Mouse (Mus musculus): ENCODE measurements around the gene Sqstm1. TPM values are rescaled to one million over a fixed set of nuclear protein-coding genes. Genes with fewer than 3 reads are reported as not detected.
A peak's percentile ranks its signal among the peaks of the same experiment; 100 is the strongest.

Sqstm1 gene
- total RNA-seq (2017), result 438 and 455 TPM in 2 replicates

DNA sequence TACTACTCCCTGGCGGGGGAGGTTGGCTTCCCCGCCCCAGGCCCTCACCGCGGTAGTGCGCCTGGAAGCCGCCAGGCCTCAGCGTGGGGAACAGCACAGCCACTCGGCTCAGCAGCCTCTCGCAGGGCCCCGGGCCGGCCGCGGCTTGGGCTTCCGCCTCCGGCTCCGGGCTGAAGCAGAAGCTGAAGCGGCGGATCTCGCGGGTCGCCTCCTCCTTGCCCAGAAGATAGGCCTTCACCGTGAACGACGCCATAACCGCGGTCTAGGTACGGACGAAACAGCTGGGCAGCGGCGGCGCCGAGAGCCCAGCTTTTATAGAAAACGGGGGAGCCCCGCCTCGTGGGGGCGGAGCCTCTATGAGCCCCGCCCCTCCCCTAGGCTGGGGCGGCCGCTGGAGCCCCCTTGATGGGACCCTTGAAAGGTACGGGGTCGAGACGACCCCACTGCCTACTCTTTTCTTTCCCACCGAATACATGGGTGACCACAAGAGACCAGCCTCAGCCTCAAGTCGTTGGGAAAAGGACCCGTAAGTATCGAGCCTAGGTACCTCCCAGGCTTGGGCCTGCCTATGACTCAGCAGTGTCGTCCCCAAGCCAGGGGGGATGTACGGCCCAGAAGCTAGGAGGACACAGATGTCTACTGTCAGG, at the start of gene Sqstm1, which contains the start of gene Mgat4b:
TSS of gene Sqstm1 (minus strand) at position 323 of the 647 bp plus-strand sequence.
TSS of gene Mgat4b (plus strand) at position 386 of the 647 bp plus-strand sequence.
- peak; percentile 40 for ATAC-seq (ENCODE audit: extremely low read depth, insufficient number of reproducible peaks, low FRiP score, poor library complexity, severe bottlenecking)

DNA sequence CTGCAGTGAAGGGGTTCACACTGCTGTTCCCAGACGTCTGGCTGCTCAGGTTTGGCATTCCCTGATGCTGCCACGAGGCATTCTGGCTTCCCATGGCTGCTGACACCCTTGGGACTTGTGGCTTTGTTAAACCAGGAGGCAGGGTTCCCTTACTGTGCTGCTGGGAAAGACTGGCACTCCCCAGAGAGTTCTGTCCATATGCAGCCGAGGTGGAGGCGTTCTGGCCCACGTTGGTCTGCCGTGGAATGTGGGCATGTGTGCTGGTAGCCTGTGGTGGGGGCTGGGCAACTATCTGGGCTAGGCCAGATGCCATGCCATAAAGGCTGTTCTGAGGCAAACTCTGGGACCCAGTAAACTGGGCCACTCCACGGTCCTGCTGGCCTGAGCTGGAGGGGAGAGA, 47.7 kb upstream of the Sqstm1 start:
- ATAC-seq (ENCODE audit: extremely low read depth, insufficient number of reproducible peaks, low FRiP score, poor library complexity, severe bottlenecking), result no peak

DNA sequence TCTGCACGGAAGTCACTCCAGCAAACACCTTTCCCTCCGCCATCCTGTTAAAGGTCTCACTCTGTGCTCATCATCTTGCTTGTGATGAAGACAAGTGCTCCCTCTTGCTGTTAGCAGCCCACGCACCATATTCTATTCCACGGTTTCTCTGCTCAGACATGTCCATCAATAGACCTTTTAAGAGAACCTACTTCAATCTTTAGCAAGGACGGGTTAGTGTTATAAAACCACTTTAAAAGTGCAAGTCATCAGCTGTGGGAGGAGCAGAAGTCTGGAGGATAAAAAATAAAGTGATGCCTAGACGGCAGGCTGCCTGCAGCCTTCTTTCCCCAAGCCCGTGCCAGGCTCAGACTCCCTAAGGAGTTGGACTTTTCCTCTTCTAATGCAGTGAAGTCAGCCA, 46.0 kb upstream of the Sqstm1 start:
- no peak for ATAC-seq (ENCODE audit: extremely low read depth, insufficient number of reproducible peaks, low FRiP score, poor library complexity, severe bottlenecking)

DNA sequence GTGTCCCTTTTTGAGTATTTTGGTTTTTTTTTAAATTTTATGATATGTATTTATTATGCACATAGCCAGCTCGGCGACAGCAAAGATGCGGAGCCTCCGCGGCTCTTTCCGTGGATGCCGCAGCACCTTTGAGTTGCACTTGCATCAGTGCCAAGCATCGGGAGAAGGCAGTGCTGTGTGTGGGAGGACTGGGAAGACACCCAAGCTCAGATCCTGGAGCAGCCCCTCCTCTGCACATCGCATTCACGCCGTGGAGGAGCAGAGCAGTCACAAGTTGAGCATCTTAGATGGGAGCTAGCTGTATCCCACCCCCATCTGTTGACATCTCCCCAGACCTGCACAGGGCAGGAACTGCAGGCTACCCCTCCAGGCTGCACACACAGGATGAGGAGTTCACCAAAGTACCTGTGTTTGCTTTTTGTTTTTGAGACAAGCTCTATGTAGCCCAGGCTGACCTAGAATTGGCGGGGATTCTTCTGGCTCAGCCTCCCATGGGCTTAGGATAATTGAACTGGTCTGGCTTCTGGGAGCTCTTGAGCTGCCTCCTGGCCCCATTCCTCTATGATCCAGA, 43.5 kb upstream of the Sqstm1 start:
- no peak for ATAC-seq (ENCODE audit: extremely low read depth, insufficient number of reproducible peaks, low FRiP score, poor library complexity, severe bottlenecking)

DNA sequence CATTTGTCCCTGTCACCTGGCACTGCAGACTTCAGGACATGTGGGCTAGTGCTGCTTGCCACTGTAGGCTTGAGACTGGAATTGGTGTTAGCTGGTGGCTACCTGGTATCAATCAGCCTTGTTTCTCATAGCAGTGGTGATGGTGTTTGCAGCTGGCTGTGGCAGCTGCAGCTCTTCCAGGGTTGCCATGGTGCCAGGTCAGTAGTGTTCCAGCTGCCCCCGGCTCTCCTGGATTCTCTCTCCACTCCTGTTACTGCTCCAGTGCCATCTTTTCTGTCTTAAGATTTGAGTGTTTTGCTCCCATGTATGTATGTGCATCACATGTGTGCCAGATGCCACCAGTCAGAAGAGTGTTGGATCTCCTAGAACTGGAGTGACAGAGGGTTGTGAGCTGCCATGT, 42.8 kb upstream of the Sqstm1 start:
- ATAC-seq (ENCODE audit: extremely low read depth, insufficient number of reproducible peaks, low FRiP score, poor library complexity, severe bottlenecking), result no peak

DNA sequence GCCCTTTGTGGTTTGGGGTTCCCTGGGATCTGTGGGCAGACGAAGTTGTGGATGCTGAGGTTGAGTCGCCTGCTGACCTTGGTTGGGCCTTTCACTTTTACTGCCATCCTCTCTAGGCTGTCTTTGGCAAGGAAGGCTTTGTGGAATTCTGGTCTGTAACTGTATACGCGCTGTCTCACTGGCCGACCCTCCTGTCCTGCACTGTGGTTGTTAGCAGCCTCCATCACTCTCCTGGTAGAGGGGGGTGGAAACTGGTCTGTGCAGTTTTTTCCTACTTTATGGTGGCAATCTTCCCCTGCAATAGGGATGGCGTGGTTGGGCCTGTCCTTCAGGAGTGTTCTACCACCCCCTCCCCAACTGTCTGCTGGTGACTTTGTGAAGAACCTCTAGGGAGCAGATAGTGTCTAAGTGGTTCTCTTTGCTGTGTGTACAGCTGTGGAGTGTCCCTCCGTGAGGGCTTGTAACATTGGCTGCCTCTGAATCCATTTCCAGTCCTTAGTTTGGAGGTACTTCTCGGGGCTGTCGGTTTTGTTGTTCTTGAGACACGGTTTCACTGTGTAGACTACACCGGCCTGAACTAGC, 42.1 kb upstream of the Sqstm1 start:
- ATAC-seq (ENCODE audit: extremely low read depth, insufficient number of reproducible peaks, low FRiP score, poor library complexity, severe bottlenecking), result no peak

DNA sequence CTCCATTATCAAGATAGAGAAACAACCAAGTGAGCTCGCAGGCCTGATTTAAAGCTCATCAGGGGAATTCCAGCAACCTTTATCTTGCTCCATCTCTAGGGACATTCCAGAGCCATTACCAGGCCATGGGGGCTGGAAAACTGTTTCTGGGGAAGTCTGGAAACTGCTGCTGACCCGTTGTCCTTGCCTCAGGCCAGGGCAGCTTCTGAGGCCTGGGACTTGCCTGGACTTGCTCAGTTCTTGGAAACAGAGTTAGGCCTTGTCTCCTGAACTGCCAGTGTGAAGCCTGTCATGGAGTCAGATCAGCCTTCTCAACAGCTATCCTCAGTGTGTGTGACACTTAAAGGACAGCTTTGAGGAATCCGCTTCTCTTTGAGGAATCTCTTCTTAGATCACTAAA, 41.5 kb upstream of the Sqstm1 start:
- ATAC-seq (ENCODE audit: extremely low read depth, insufficient number of reproducible peaks, low FRiP score, poor library complexity, severe bottlenecking), result no peak

DNA sequence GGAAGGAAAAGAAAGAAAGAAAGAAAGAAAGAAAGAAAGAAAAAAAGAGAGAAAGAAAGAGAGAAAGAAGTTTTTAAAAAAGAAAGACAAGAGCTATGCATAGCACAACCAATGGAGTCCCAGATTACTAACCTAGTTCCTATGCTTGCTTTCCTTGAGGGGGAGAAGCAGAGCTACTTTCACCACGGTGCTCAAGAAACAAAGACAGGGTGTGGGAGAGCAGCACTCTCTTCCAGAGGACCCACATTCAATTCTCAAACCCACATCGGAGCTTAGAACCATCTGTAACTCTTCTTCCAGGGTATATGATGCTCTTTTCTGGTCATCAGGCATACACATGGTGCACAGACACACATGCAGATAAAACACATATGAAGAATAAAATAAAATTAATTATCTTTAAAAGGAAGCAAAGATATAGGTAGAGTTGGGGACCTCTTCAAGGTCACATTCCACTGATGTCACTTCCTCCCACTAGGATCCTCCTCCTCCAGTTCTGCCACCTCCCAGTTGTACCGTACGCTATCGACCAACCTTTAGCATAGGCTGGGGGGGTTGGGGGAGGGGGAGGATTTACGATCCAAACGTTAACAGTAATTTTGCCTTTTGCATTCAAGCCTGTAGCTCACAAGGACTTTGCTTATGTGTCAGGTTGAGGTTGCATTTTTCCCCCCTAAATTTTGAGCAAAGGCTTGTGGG, 38.0 kb upstream of the Sqstm1 start:
- no peak for ATAC-seq (ENCODE audit: extremely low read depth, insufficient number of reproducible peaks, low FRiP score, poor library complexity, severe bottlenecking)

DNA sequence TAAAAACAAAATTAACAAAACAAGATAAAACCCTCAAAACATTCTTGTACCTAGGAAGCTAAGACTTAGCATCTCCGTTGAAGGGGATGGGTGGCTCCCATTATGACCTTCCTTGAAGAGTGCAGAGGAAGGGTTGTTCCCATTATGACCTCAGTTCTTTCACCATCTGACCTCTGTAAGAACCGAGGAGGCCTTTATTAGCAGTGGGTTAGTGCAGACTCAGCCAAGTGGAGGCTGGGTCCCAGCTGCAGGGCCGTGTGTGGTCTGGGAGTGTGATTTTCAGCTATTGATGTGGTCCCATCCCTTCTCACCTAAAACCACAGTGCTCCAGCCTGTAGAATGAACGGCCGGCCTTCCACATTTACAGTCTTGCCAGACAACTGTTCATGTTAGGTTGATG, 34.6 kb upstream of the Sqstm1 start:
- no peak for ATAC-seq (ENCODE audit: extremely low read depth, insufficient number of reproducible peaks, low FRiP score, poor library complexity, severe bottlenecking)

DNA sequence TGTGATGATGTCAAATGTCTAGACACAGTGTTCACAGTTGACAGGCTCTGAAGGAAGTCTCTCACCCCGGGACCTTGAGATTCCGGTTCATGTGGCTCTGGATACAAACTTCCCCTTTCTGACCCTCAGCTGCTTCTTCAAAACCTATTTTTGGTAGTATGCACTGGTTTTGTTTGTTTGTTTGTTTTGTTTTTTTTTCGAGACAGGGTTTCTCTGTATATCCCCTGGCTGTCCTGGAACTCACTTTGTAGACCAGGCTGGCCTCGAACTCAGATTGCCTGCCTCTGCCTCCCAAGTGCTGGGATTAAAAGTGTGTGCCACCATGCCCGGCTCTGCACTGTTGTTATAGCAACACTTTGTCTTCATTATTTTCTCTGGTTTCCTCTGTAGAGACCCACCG, 33.3 kb upstream of the Sqstm1 start:
- 0 out of 2 replicates have a peak, but pooled peaks have one; percentile 43 for ATAC-seq (ENCODE audit: extremely low read depth, insufficient number of reproducible peaks, low FRiP score, poor library complexity, severe bottlenecking)

DNA sequence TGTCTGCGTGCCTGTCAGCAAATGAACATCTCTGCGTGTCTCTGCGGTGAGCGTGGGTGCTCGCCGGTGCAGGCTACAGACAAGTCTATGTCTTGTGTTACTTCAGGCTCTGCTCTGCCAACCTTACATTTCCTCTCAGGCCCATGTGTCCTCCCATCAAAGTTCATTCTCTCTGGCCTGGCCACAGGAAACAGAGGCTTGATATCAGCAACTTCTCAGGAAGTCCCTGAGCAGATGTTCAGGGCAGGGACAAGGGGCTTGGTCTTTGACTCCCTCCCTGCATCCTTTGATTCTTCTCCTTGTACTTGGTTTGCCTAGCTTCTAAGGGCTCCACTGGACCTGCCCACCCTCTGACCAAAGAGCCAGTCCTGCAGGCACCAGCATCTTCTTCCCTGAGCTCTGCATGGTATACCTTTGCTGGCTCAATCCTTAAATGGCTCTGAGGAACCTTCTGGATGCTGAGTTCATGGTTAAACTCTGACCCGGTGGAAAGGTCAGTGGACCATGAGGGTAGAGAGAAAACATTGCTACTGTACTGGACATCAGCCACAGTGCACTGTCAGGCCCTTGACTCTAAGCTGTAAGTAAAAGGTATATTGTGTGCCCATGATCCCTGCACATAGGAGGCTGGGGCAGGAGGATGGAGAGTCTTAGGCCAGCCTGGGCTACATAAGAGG, 29.7 kb upstream of the Sqstm1 start:
- ATAC-seq (ENCODE audit: extremely low read depth, insufficient number of reproducible peaks, low FRiP score, poor library complexity, severe bottlenecking), result no peak

DNA sequence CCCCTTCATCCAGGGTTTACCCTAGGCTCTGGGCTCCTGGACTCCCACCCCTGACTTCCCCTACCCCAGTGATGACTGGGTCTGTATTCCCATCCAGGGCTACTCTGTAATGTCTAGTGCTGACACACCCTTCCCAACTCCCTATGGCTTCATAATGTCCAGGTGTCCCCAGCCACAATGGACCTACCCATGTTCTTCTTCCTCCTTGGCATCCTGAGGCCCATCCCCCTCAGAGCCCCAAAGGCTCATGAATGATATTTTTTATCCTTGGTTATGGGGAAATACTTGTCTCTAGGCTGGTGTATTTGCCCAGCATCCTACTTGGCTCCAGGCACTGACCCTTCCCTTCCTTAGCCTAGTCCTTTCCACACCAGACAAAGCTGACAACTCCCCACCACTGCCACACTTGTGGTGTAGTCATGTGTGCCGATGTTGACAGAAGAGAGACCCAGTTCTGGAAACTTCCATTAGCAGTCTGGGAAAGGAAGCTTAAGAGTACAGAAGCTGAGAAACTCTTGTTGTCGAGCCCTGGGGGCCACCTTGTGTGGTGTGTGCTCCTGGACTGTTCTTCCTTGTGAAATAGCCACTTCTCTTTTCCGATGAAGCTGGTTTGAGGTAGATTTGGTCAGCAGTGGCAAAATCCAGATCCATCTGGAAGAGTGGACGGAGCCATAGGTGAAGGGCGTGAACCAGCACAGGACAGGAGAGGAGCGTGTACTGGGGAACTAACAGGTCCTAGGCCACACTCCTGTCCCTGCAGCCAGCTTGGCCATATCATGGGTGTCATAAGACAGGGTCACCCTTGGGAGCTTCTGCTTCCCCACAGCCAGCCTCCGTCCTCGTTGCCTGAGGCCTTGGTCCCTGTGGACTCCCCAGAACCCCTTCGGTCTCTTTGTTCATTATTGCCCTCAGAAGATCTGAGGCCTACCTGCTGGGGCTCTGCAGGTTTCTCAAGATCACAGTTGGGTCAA, 28.5 kb upstream of the Sqstm1 start:
- no peak for ATAC-seq (ENCODE audit: extremely low read depth, insufficient number of reproducible peaks, low FRiP score, poor library complexity, severe bottlenecking)

DNA sequence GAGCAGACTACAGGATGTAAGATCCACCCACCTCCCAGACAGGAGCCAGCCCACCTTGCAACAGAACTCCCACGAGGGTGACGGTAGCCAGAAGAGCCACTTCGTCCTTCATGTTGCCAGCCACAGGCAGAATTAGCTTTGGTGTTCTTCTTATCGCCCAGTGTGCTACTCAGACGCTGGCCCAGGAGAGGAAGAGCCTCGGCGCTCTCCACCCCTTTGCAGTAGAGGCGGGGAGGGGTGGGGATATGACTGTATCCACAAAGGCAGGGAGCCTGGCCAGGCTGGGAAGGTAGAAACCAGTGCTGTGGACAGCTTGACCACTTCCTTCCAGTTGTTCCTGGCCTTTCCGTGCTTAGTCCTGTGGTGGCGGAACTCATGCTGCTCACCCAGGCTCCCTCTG, 27.7 kb upstream of the Sqstm1 start, which contains the start of gene Ltc4s:
TSS of gene Ltc4s (minus strand) at position 293 of the 400 bp plus-strand sequence.
- ATAC-seq (ENCODE audit: extremely low read depth, insufficient number of reproducible peaks, low FRiP score, poor library complexity, severe bottlenecking), result no peak

DNA sequence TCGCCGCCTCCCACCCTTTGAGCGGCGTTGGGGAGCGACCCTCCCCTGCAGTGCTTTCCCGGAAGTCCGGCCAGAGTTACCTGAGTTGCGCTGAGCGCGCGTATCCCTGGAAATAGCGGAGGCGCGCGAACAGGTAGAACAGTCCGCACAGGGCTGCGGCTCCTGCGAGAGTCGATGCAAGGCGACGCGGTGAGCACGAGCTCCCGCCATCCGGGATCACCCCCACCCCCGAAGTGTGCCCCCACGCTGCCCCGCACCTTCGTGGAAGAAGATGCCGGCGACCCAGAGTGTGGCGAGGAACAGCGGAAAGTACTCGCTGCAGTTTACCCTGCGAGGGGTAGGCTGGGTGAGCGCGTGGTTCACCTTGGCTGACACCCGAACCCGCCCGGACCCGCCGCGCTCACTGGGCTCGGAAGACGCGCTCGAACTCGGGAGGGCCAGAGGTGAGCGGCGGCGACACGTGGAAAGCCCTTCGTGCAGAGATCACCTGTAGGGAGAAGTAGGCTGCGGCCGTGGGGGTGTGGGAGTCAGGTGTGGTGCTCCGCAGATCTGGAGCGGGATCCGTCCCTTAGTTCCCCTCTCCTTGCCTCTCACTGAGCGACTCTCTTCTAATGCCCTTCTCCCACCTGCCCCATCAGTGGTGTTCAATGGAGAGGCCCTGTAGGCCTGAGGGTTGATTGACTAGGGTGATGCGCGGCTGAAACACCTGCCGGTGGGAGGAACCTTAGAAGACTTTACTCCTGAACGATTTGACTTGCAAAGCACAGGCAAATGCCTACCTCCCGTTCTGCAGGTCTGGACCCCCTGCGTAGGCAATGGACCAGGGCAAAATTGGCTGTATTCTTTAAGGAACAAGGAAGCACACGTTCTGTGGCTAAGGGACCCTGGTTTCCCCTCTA, 26.6 kb upstream of the Sqstm1 start:
- no peak for ATAC-seq (ENCODE audit: extremely low read depth, insufficient number of reproducible peaks, low FRiP score, poor library complexity, severe bottlenecking)

DNA sequence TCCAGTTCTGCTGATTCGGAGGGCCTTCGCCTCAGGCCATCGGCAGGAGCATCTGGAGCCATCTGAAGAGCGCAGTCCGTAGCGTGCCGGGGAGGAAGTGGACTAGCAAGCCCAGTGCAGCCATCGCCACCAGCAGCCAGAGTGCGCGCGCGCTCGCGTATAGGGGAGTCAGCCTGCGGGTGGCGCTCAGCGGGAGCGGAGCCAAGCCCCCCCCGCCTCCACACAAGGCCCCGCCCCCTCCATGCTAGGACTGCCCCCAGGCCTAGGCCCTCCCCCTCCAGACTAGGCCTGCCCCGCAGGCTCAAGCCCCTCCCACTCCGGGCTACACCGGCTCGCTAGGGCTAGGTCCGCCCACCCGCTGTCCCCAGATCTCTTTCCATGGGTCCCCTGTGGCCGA, 25.9 kb upstream of the Sqstm1 start:
- peak; percentile 77 for ATAC-seq (ENCODE audit: extremely low read depth, insufficient number of reproducible peaks, low FRiP score, poor library complexity, severe bottlenecking)

DNA sequence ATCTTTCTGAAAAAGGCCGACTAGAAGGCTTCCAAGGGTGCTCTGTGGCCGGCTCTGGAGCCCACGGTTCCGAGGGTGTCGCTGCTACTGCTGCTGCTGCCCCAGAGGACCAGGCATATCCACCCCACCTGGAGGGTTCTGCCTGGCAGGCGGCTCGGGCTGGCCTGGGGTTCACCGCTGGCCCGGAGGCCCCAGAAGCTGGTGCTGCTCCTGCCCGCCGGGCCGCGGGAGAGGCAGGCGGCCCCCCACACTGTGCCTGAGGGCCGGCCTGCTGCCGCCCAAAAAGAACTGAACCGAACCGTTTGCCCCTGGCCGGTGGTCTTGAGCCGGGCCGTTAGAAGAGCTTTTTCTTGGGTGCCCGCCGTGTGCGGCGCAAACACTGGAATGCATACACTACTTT, 24.0 kb upstream of the Sqstm1 start:
- ATAC-seq (ENCODE audit: extremely low read depth, insufficient number of reproducible peaks, low FRiP score, poor library complexity, severe bottlenecking), result no peak

DNA sequence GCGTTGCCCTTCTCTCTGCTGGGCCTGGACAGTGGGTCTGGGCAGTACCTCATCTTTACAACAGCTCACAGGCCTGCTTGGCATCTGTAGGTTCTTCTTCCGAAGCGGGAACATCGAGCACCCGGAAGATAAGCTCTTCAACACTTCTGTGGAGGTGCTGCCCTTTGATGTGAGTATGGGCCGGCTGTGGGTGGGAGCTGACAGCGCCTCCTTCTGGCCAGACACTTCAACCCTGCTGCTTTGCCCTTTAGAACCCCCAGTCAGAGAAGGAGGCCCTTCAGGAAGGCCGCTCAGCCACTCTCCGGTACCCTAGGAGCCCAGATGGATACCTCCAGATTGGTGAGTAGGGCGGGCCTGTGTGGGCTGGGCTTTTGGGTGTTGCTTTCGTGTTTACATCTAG, 23.4 kb upstream of the Sqstm1 start:
- no peak for ATAC-seq (ENCODE audit: extremely low read depth, insufficient number of reproducible peaks, low FRiP score, poor library complexity, severe bottlenecking)
